Mouse (Mus musculus): Measurements from ENCODE around the gene Dcaf12.

- TF ChIP-seq CTCF (IDR thresholded peaks at IDR 0.05; ENCODE audit: low read depth, low read length) = no peak
- TF ChIP-seq GATA1 (IDR thresholded peaks at IDR 0.05; ENCODE audit: borderline replicate concordance, low read length) = no peak
- TF ChIP-seq TAL1 (conservative IDR thresholded peaks at IDR 0.05; ENCODE audit: low read depth, low read length) = no peak
- no peak for TF ChIP-seq GATA2 (IDR thresholded peaks at IDR 0.05; ENCODE audit: borderline replicate concordance, low read depth, low read length)
- no peak for TF ChIP-seq POLR2AphosphoS5 (IDR thresholded peaks at IDR 0.05; ENCODE audit: insufficient replicate concordance, low read depth, low read length)
Observed at GRCm38 (mm10) chr4:41314141-41315129, at the start of gene Dcaf12.
